Mouse (Mus musculus): ENCODE results near the gene Zfand3.

Gene Zfand3

DNA sequence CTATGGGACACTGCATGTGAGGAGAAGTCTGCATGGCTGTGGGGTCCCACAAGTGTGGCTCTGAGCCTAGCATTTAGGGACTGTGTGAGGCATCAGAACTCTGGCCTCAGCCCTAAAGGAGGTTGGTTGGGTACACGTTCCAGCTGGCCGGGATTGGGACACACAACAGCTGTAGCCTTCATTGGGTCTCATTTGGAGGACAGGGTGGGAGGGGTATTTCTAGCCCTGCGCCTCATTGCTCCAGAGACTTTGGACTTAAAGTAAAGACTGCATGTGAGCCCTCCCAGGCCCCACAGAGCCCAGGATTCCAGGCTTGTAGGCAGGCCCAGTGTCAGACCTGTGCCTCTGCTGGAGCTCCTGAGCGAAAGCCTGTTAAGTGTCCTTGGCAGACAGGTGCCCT lies 225.9 kb downstream of the Zfand3 start:
- no peak for DNase-seq (ENCODE audit: low spot score)

GRCm38 (mm10) chr17:30231483-30231882 lies 226.9 kb downstream of the Zfand3 start:
- no peak for DNase-seq (ENCODE audit: low spot score)

DNA sequence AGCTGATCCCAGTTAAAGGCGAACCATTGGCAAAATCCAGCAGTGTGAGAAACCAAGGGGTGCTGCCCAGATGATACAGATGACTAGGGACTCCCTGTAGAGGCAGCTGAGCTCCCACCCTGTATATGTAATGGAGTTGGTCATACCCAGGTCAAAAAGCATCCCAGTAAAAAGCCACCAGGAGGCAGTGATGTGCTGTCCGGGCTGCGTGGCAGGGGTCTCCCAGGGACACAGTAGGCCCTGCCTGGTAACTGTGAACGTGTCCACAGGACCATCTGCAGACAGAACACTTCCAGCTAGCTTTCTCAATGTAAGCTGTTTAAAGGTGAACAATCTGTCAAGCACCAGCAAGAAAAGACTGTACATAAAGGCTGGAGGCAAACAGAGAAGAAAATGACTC lies 228.2 kb downstream of the Zfand3 start:
- DNase-seq (ENCODE audit: low spot score), result peak; percentile 68

GRCm38 (mm10) chr17:30235380-30235779 lies 230.8 kb downstream of the Zfand3 start:
- no peak for DNase-seq (ENCODE audit: low spot score)

- DNase-seq (ENCODE audit: low spot score), result peak; percentile 37
Measured at GRCm38 (mm10) chr17:30236611-30237010, 232.1 kb downstream of the Zfand3 start.

DNA sequence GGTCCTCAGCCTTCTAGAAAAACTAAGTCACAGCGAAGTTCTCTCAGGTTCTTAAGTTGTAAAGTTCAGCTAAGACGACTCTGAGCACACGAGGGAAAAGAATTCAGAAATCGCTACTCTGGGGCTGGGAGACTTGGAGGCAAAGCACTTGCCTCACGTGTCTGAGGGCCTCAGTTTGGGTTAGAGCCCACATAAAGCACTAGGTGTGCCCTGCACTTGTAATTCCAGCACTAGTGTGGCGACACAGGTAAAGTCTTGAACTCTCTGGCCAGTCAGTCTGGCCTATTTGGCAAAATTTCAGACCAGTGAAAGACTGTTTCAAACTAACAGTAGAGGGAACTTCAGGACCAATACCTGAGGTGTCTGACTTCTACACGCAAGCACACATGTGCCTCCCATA lies 233.1 kb downstream of the Zfand3 start:
- DNase-seq (ENCODE audit: low spot score), result no peak

DNA sequence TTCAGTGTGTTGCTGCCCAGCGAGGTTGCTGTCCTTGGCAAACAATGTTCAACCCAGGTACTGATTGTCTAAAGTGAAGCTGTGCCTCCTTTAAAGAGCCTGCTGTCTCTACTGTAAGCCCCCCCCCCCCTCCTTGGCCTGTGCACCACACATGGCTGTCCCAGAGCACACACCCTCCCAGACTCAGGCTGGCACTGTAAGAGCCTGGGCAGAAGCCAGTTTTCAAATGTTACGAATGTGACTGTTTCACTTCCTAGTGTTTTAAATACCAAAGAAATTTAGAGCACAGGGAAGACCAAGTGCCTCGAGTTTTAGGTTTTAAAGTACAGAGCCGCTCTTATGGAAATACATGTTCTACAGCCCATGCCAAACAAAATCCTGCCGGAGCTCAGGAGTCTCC lies 234.9 kb downstream of the Zfand3 start:
- DNase-seq (ENCODE audit: low spot score), result no peak

GRCm38 (mm10) chr17:30240659-30241058 lies 236.1 kb downstream of the Zfand3 start:
- DNase-seq (ENCODE audit: low spot score), result no peak

GRCm38 (mm10) chr17:30241061-30241460 lies 236.5 kb downstream of the Zfand3 start:
- DNase-seq (ENCODE audit: low spot score), result no peak

GRCm38 (mm10) chr17:30241720-30242322 lies 237.3 kb downstream of the Zfand3 start:
- peak; percentile 64 for DNase-seq (ENCODE audit: low spot score)

DNA sequence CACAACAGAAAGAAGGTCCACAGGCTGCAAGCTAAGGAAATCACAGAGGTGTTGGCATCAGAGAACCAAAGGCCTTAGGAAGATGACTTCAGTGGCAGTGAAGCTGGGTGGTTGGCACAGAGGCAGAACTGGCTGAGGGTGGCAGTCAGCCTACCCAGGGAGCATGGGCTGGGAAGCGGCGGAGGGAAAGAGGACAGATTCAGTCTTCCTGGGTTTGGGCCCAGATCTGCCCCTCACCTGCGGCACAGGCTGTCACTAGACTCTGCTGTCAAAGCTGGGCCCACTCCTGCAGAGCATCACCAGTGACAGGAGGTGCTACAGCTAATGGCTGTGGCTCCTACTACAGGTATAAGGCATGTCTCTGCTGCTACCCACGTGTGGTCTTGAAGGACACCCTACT lies 238.1 kb downstream of the Zfand3 start:
- no peak for DNase-seq (ENCODE audit: low spot score)

DNA sequence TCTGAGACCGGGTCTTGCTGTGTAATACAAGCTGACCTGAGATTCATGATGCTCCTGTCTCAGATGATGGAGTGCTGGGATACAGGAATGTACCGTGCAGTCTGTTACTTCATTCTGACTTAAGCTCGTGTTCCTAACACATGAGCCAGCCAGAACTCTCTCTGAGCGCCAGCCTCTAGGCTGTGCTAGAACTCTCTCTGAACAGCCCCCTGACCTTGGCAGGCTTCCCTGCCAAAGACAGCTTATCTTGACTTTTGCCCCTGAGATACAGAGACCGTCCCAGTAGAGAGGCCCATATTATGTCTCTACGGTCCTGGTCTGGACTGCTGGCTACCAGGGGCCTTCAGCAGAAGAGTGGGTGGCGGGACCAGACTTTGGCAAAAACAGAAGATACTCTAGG lies 239.0 kb downstream of the Zfand3 start:
- no peak for DNase-seq (ENCODE audit: low spot score)

GRCm38 (mm10) chr17:30244651-30245307 lies 240.2 kb downstream of the Zfand3 start:
- no peak for DNase-seq (ENCODE audit: low spot score)

DNA sequence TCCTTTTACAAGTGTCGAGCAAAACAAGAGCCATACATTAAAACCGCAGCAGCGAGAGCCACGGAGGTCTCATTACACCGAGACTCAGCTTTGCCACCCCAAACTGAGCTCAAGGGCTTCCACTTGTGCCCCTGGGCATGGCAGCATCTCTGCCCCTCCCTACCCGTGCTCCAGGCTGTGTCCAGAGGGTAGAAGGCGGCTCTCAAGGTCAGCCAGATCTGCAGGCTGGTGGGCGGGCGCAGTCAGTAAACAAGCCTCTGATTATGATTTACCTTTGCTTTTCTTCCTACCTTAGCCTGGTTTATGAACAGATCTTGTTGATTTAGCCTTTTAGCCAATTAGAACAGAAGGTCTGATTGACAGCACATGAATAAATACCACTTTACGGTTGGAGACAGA lies 240.8 kb downstream of the Zfand3 start:
- DNase-seq (ENCODE audit: low spot score), result no peak

DNA sequence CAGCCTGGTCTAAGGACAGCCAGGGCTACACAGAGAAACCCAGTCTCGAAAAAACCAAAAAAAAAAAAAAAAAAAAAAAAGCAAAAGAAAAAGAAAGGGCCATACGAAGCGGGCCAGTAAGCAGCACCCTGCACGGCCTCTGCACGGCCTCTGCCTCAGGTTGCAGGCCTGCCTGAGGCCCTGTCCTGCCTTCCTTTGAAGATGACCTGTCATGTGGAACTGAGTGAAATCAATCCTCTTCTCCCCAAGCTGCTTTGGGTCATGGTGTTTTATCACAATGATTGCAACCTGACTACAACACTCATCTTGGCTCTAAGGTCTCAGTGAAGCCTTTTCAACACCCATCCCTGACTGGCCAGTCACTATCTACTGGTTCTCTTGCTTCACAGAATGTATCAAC lies 248.5 kb downstream of the Zfand3 start:
- no peak for DNase-seq (ENCODE audit: low spot score)

GRCm38 (mm10) chr17:30253924-30254323 lies 249.4 kb downstream of the Zfand3 start:
- peak; percentile 49 for DNase-seq (ENCODE audit: low spot score)

DNA sequence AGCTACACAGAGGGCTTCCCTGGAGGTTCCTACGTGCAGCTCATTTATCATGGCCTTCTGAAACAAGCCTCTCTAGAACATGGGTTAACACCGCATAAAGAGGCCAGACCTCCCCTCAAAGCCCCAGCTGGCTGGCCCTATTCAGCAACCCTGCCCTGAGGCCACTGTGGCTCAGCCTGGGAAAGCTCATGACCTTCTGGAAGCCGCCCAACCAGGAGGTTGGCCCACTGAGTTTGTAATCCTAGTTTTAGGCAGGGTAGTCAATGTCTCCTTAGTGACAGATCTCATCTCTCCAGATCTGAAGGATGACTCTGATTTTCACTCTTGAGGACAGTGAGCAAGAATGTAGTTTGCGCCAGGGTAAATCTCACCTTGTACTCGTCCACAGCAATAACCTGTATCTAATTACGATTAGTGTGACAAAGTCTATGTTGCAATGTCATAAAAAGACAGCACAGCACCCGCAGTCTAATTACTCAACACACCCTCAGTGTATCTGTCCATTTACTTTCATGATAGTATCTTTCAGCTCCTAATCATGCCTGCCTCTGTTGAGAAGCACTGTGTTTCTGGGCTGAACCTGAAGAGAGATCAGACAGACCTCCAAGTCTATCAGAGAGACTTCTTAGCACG lies 251.5 kb downstream of the Zfand3 start:
- DNase-seq (ENCODE audit: low spot score), result no peak

GRCm38 (mm10) chr17:30258480-30258879 lies 253.9 kb downstream of the Zfand3 start:
- DNase-seq (ENCODE audit: low spot score), result no peak

DNA sequence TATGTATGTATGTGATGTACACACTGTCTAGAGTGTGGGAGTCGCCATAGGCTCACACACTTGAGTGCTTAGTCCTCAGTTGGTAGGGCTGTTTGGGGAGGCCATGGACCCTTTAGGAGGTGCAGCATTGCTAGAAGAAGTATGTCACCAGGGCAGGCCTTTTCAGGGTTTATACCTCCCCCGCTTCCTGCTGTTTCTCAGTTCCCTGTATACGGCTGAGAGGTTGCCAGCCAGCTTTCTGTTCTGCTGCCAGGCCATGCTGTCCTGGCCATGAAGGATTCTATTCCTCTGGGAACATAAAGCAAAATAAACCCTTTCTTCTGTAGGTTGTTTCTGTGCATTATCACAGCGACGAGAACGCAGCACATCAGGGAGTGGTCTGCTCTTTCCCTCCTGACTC lies 255.4 kb downstream of the Zfand3 start:
- DNase-seq (ENCODE audit: low spot score), result no peak

Measured in retina, embryonic 14.5 days (tissue).